Mouse (Mus musculus) forebrain, embryonic 16.5 days (tissue): ENCODE measurements around the gene Polr3e. TPM values are rescaled to one million over a fixed set of nuclear protein-coding genes. Genes with fewer than 3 reads are reported as not detected.

Source experiments
- ATAC-seq: fragments of 200-750 bp; cut with Nextera tagmentation; 2 replicates; pipeline ENCODE4 v1.8.0; 2017; ENCODE audit warnings: mild to moderate bottlenecking, moderate library complexity
- H3K27ac ChIP-seq: fragments of 300-500 bp; sonication (generic); 2 replicates; pipeline ENCODE4 v1.5.1; 2014; ENCODE audit warnings: low read length, control low read depth
- H3K27me3 ChIP-seq: fragments of 300-500 bp; sonication (generic); replicated peaks from 2 replicates; pipeline ENCODE4 v1.6.1; 2014; ENCODE audit warnings: low read length; ENCODE audit not compliant: control insufficient read depth, insufficient read depth
- H3K36me3 ChIP-seq: fragments of 300-500 bp; sonication (generic); 2 replicates; pipeline ENCODE4 v1.6.1; 2014; ENCODE audit not compliant: control insufficient read depth, insufficient read depth
- H3K4me1 ChIP-seq: fragments of 300-500 bp; sonication (generic); replicated peaks from 2 replicates; pipeline ENCODE4 v1.6.1; 2014; ENCODE audit warnings: low read length; ENCODE audit not compliant: control insufficient read depth, insufficient read depth
- H3K4me2 ChIP-seq: fragments of 300-500 bp; sonication (generic); 2 replicates; pipeline ENCODE4 v1.6.1; 2014; ENCODE audit warnings: mild to moderate bottlenecking, low read length, control low read depth
- H3K4me3 ChIP-seq: fragments of 300-500 bp; sonication (generic); replicated peaks from 2 replicates; pipeline ENCODE4 v1.5.1; 2014; ENCODE audit warnings: mild to moderate bottlenecking, low read length, control low read depth
- H3K9ac ChIP-seq: fragments of 300-500 bp; sonication (generic); replicated peaks from 2 replicates; pipeline ENCODE4 v1.6.1; 2014; ENCODE audit warnings: low read depth, low read length, control low read depth
- H3K9me3 ChIP-seq: fragments of 300-500 bp; sonication (generic); 2 replicates; pipeline ENCODE4 v1.6.1; 2016; ENCODE audit warnings: low read length; ENCODE audit not compliant: control insufficient read depth
- WGBS: fragments of 180-500 bp; shearing (Covaris S2); extraction: QIAGEN DNeasy Blood & Tissue Kit; methylation state at CpG from one replicate; pipeline ENCODE4 v1.1.7; 2014; 5-methylcytosine and 5-hydroxymethylcytosine counted together
- polyA plus RNA-seq: library from polyadenylated mRNA; unstranded; fragments of >200 nt; fragmentation: Nextera tagmentation; extraction: Ambion mirVana; gene quantifications from 2 replicates; pipeline ENCODE4 v1.2.1, GENCODE M21; 2015

Gene Polr3e
- polyA plus RNA-seq, 1 experiment from 2014 or later: 32.6 TPM

GRCm38 (mm10) chr7:120879972-120880371, 37.6 kb upstream of the Polr3e start:
- WGBS: 94% methylated on average over 3 of the region's 3 CpGs

GRCm38 (mm10) chr7:120880770-120881169, 36.8 kb upstream of the Polr3e start:
- Histone ChIP-seq H3K4me1 (no peaks in the 10 kb centered on the region), H3K4me2 (no peak overlapping the region), H3K9ac (no peak overlapping the region), H3K9me3 (no peaks in the 10 kb centered on the region), H3K27ac (no peak overlapping the region), H3K36me3 (peaks cover 14% of the 10 kb centered on the region), H3K27me3 (no peaks in the 10 kb centered on the region), H3K4me3 (no peak overlapping the region)
- WGBS: 93% methylated on average over 4 of the region's 4 CpGs
- ATAC-seq: no peak

More at GRCm38 (mm10) chr7:120879972-120880371, 37.6 kb upstream of the Polr3e start:
- no peak overlapping the region for H3K4me3 ChIP-seq
- H3K4me1 ChIP-seq: no peaks in the 10 kb centered on the region
- no peak for ATAC-seq
- no peak overlapping the region for H3K27ac ChIP-seq
- H3K27me3 ChIP-seq: no peaks in the 10 kb centered on the region
- no peak overlapping the region for H3K4me2 ChIP-seq
- H3K9me3 ChIP-seq: no peaks in the 10 kb centered on the region
- H3K9ac ChIP-seq: no peak overlapping the region
- peaks cover 12% of the 10 kb centered on the region for H3K36me3 ChIP-seq

- Histone ChIP-seq H3K9me3 (no peaks in the 10 kb centered on the region), H3K27me3 (no peaks in the 10 kb centered on the region), H3K27ac (no peak overlapping the region), H3K9ac (no peak overlapping the region), H3K4me3 (no peak overlapping the region), H3K36me3 (peaks cover 19% of the 10 kb centered on the region), H3K4me2 (no peak overlapping the region), H3K4me1 (no peaks in the 10 kb centered on the region)
- no peak for ATAC-seq
- WGBS: 46% methylated on average over 2 of the region's 2 CpGs
These were observed 36.1 kb upstream of the Polr3e start for GRCm38 (mm10) chr7:120881451-120881850.

DNA sequence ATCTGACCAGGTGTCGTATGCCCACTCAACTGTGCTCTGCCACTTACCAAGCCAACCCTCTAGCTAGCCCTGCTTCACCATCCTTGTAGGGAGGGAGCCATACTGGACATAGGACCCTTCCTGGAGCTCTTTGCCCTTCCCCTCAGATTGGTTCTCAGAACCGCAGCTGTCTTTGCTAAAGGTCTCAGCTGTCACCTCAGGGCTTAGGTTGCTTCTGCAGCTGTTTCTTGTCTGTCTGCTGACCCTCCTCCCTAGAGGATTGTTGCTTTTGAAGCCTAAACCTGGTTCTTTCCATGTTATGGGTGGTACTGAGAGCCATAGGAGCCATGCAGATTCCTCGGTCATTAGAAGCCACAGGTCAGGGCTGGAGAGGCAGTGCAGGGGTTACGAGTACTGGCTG, 34.9 kb upstream of the Polr3e start:
- Histone ChIP-seq H3K9ac (no peak overlapping the region), H3K27ac (no peak overlapping the region), H3K36me3 (peaks cover 22% of the 10 kb centered on the region), H3K9me3 (no peaks in the 10 kb centered on the region), H3K27me3 (no peaks in the 10 kb centered on the region), H3K4me1 (no peaks in the 10 kb centered on the region), H3K4me2 (no peak overlapping the region), H3K4me3 (no peak overlapping the region)
- no peak for ATAC-seq
- 89% methylated on average over 4 of the region's 4 CpGs for WGBS

DNA sequence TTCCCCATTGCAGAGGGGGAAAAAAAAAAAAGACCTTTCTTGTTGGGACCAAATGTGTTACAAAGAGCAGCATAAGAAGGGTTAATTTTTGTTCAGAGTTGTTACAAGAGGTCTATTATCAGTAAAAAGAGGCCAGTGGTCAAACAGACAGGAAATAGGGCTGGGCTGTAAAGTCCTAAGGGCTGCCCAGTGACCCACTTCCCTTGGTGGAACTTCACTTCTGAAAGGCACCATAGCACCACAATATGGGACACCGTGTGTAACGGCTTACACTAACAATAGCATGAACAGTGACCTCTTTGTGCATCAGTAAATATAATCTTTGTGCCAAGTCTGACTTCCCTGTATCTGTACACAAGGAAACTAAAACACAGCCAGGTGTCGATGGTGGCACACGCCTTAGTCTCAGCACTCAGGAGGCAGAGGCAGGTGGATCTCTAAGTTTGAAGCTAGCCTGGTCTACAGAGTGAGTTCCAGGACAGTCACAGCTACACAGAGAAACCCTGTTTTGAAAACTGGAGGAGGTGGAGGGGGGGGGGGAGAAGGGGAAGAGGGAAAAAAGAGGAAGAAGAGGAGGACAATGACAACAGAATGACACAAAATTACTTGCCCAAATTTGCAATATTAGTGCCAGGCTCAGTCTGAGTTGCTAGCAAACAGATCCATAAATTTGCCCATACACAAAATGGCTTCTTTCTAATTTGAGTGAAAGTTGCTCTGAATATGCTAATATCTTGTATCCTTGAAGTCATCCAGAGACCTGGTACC, 33.8 kb upstream of the Polr3e start:
- Histone ChIP-seq H3K4me1 (no peaks in the 10 kb centered on the region), H3K36me3 (peaks cover 22% of the 10 kb centered on the region), H3K9ac (no peak overlapping the region), H3K27ac (no peak overlapping the region), H3K4me2 (no peak overlapping the region), H3K27me3 (no peaks in the 10 kb centered on the region), H3K4me3 (no peak overlapping the region), H3K9me3 (no peaks in the 10 kb centered on the region)
- 89% methylated on average over 4 of the region's 4 CpGs for WGBS
- ATAC-seq: no peak

- 97% methylated on average over 4 of the region's 4 CpGs for WGBS
- Histone ChIP-seq H3K27ac (no peak overlapping the region), H3K9ac (no peak overlapping the region), H3K4me2 (no peak overlapping the region), H3K4me3 (no peak overlapping the region), H3K4me1 (no peaks in the 10 kb centered on the region), H3K27me3 (no peaks in the 10 kb centered on the region), H3K36me3 (peaks cover 22% of the 10 kb centered on the region), H3K9me3 (no peaks in the 10 kb centered on the region)
- no peak for ATAC-seq
These were observed 32.8 kb upstream of the Polr3e start for GRCm38 (mm10) chr7:120884746-120885145.

DNA sequence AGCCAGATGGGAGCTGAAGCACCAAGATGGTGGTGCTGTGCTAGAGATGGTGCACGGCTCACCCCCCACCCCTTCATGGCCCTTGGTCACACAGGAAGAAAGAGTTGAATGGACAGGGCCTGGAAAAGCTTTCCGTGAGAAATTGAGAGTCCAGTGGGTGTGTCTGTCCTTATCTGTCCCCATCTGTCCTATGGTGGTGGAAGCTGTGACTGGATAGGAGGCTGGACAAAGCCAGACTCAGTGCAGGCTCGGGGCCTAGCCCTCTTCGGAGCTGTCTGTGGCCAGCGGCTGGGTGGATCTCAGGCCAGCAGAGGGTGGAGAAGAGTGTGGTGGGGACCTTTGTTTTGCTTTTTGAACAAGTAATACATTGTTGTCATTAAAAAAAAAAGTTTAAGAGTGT, 24.4 kb upstream of the Polr3e start:
- H3K27ac ChIP-seq: no peak overlapping the region
- H3K4me3 ChIP-seq: no peak overlapping the region
- H3K36me3 ChIP-seq: peaks cover 4% of the 10 kb centered on the region; the same call in 1 of the 2 replicates
- 81% methylated on average over 5 of the region's 5 CpGs for WGBS
- H3K4me1 ChIP-seq: no peaks in the 10 kb centered on the region
- no peak overlapping the region for H3K4me2 ChIP-seq
- H3K9me3 ChIP-seq: no peaks in the 10 kb centered on the region
- H3K9ac ChIP-seq: no peak overlapping the region
- ATAC-seq: no peak
- H3K27me3 ChIP-seq: no peaks in the 10 kb centered on the region

GRCm38 (mm10) chr7:120897054-120897453, 20.5 kb upstream of the Polr3e start:
- WGBS: 95% methylated on average over 7 of the region's 7 CpGs
- Histone ChIP-seq H3K4me1 (no peaks in the 10 kb centered on the region), H3K4me3 (no peak overlapping the region), H3K36me3 (peaks cover 2% of the 10 kb centered on the region), H3K27ac (no peak overlapping the region), H3K9ac (no peak overlapping the region), H3K4me2 (no peak overlapping the region), H3K9me3 (no peaks in the 10 kb centered on the region), H3K27me3 (no peaks in the 10 kb centered on the region)
- ATAC-seq: no peak

GRCm38 (mm10) chr7:120897711-120898335, 19.7 kb upstream of the Polr3e start:
- Histone ChIP-seq H3K4me1 (no peaks in the 10 kb centered on the region), H3K27ac (no peak overlapping the region), H3K4me2 (no peak overlapping the region), H3K4me3 (no peak overlapping the region), H3K9ac (no peak overlapping the region), H3K9me3 (no peaks in the 10 kb centered on the region), H3K27me3 (no peaks in the 10 kb centered on the region), H3K36me3 (peaks cover under 1% of the 10 kb centered on the region)
- WGBS: 85% methylated on average over 9 of the region's 9 CpGs
- ATAC-seq: no peak
